Mouse (Mus musculus) thymus, adult 2 months (tissue): Measurements from ENCODE around the gene Nxt1.

Experiments used
- CTCF ChIP-seq: fragments of 200-500 bp; IDR thresholded peaks from 2 replicates; pipeline ENCODE4 v1.5.1; 2012; ENCODE audit warnings: mild to moderate bottlenecking, control low read depth, low read length, moderate library complexity, borderline replicate concordance; ENCODE audit not compliant: control insufficient read depth, poor library complexity, insufficient read depth; ENCODE audit errors: extremely low read depth
- POLR2A ChIP-seq: fragments of 200-500 bp; IDR thresholded peaks from 2 replicates; pipeline ENCODE4 v1.6.1; 2012; ENCODE audit warnings: mild to moderate bottlenecking, low read length, control low read depth, moderate library complexity; ENCODE audit not compliant: control insufficient read depth, poor library complexity, insufficient read depth; ENCODE audit errors: extremely low read depth

DNA sequence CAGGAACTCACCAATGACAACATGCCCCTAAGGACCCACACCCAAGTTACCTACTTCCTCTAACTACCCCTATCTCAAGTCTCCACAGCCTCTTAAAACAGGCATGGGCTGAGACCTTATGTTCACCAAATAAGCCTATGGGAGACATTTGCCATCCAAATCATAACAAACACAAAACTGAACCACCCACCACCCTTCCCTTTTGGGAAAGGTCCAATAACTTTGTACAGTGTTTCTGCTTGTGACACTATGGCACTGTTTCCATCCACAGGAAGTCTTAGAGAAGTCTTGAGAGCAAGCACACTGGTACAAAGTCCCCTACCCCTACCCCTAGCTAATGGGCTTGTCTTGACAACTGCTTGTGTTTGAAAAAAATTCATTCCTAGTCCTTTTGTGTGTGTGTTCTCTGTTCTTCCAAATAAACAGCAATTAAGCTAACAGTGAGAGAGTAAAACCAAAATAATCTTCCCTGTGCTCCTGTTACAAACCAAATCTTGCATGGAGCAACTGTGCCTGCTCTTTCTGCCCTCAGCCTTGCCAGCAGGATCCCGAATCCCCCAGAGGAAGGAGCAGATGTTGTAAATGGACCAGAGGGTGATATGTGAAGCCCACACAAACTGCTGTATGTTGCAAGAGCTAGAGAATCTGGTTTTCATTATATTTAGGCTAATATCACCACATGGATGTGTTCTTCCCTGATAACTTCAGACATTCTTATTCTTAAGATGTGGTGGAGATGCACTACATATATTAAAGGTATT lies 29.6 kb upstream of the Nxt1 start:
- TF ChIP-seq CTCF (no peak), POLR2A (no peak)
